Mouse (Mus musculus) testis, adult 2 months (tissue): ENCODE data around the gene Rbfox2. TPM values are rescaled to one million over a fixed set of nuclear protein-coding genes. Genes with fewer than 3 reads are reported as not detected.

Experiments
- H3K27ac ChIP-seq: fragments of 200-500 bp; 2 replicates; pipeline ENCODE4 v1.5.1; 2012; ENCODE audit warnings: low read depth, low read length; ENCODE audit not compliant: control insufficient read depth, insufficient read depth
- H3K27me3 ChIP-seq: fragments of 200-500 bp; 2 replicates; pipeline ENCODE4 v1.6.1; 2012; ENCODE audit warnings: mild to moderate bottlenecking, low read length, moderate library complexity; ENCODE audit not compliant: control insufficient read depth, insufficient read depth
- H3K36me3 ChIP-seq: fragments of 200-500 bp; 2 replicates; pipeline ENCODE4 v1.6.1; 2012; ENCODE audit warnings: mild to moderate bottlenecking, low read length; ENCODE audit not compliant: control insufficient read depth, insufficient read depth
- H3K4me1 ChIP-seq: fragments of 200-500 bp; 2 replicates; pipeline ENCODE4 v1.6.1; 2012; ENCODE audit warnings: low read length; ENCODE audit not compliant: control insufficient read depth, insufficient read depth
- H3K4me3 ChIP-seq: fragments of 200-500 bp; 2 replicates; pipeline ENCODE4 v1.5.1; 2012; ENCODE audit warnings: low read depth, mild to moderate bottlenecking, low read length, moderate library complexity, mixed read lengths; ENCODE audit not compliant: control insufficient read depth
- CTCF ChIP-seq: fragments of 200-500 bp; IDR thresholded peaks from 2 replicates; pipeline ENCODE4 v1.5.1; 2012; ENCODE audit warnings: low read depth, mild to moderate bottlenecking, inconsistent platforms, low read length, moderate library complexity; ENCODE audit not compliant: control insufficient read depth, insufficient read depth, insufficient replicate concordance
- POLR2A ChIP-seq: fragments of 200-500 bp; IDR thresholded peaks from 2 replicates; pipeline ENCODE4 v1.6.1; 2012; ENCODE audit warnings: low read depth, mild to moderate bottlenecking, inconsistent platforms, low read length, moderate library complexity; ENCODE audit not compliant: control insufficient read depth
- polyA plus RNA-seq: library from polyadenylated mRNA; depleted of rRNA; stranded (reverse); fragments of >200 nt; gene quantifications from 2 replicates; pipeline ENCODE4 v1.2.3, GENCODE M21; 2012

The Rbfox2 gene
- polyA plus RNA-seq, 1 experiment = 12.7 TPM

DNA sequence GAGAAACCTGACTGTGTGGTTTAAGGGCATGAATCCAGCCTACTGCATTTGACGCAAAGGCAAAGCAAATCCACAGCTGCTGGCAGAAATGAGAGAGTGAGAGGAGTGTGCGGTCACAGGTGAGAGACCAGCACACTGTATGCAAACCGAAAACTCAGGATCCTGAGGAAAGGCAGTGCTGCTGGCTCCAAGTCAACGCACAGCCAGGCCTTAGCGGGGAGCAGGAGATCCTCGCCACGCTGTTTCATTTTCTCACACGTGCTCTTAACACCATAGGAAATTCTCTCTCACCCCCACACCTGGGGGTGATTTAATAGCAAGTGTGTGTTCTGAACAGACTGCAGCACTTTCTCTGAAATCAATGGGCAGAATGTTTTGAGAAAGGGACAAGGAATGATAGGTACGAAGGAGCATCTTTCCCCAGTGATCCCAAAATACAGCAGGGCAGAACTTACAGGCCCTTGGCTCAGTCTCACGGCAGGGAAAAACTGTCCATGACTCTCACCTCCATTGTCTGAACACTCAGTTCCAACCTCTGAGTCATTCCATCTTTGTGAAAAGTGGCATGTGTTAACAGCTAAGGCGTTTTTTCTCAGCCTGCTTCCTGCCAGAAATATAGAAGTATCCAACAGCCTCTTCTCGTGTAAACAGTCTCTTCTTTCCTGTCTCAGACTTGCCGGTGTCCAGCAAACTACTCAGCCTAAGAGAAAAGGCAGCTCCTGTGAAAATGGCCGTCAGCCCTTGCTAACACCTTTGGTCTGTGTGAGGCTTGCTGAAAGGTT, 114.5 kb downstream of the Rbfox2 start:
- H3K36me3 ChIP-seq = no peaks in the 10 kb centered on the region
- no peak overlapping the region for H3K4me3 ChIP-seq
- no peaks in the 10 kb centered on the region for H3K4me1 ChIP-seq
- no peak overlapping the region; the same call in 1 of the 2 replicates for H3K27ac ChIP-seq
- no peaks in the 10 kb centered on the region for H3K27me3 ChIP-seq
- TF ChIP-seq POLR2A (no peak), CTCF (no peak)

DNA sequence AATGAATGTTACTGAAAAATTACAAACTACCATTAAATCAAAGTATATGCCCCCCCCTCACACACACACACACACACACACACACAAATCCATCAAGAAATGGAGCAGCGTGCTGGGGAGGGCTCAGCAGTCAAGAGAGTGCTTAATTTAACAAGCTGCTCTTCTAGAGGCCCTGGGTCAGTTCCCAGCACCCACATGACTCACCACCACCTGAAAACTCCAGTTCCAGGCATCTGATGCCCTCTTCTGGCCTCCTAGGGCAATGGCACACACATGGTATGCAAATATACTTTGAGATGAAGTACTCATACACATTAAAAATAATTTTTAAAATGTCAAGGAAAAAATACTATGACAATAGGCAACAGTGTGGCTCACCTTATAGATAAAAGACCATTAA, 120.7 kb downstream of the Rbfox2 start:
- no peaks in the 10 kb centered on the region for H3K4me1 ChIP-seq
- no peak overlapping the region for H3K27ac ChIP-seq
- H3K4me3 ChIP-seq = no peak overlapping the region
- H3K36me3 ChIP-seq = no peaks in the 10 kb centered on the region
- H3K27me3 ChIP-seq = no peaks in the 10 kb centered on the region
- TF ChIP-seq POLR2A = no peak
- TF ChIP-seq CTCF = no peak

DNA sequence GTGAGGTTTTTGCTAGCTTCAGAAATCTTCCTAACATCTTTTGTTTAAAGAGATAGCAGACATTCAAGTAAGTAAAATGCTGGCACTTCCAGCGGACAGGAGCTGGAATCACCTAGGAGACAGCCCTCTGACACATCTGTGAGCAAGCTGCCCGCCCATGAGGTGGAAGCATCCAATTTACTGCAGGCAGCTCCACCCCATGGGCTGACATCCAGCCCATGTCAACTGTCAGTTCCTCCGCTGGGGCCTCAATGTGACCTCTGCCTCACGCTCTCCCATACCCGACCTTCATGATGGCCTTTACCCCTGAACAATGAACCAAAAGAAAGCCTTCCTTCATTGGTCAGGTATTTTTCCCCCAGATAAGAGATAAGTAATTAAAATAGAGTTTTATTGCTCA, 121.2 kb downstream of the Rbfox2 start:
- Histone ChIP-seq H3K27ac (no peak overlapping the region), H3K27me3 (no peaks in the 10 kb centered on the region), H3K4me1 (no peaks in the 10 kb centered on the region), H3K36me3 (no peaks in the 10 kb centered on the region), H3K4me3 (no peak overlapping the region)
- TF ChIP-seq POLR2A (no peak), CTCF (no peak)

DNA sequence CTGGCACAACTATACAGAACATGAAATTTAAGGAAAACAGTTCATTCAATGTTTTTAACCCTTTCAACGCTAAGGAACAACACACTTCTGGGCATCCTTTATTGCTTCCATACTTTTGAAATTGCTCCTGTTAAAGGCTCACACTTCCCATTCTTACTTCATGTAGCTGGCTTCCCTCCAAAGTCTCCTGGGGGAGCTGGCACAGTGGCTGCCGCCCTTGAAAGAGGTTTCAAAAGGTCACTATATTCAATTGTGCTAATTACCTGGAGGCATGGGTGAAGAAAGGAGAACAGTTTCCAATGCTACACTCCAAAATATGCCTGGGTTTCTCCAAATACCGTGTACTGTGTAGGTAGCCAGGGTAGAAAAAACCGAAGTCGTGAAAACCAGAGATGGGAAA, 124.0 kb downstream of the Rbfox2 start:
- Histone ChIP-seq H3K27ac (no peak overlapping the region), H3K4me1 (0 out of 2 replicates have a peak, but pooled peaks cover 2% of the 10 kb centered on the region), H3K4me3 (no peak overlapping the region), H3K27me3 (no peaks in the 10 kb centered on the region), H3K36me3 (no peaks in the 10 kb centered on the region)
- TF ChIP-seq POLR2A = no peak
- TF ChIP-seq CTCF = no peak

DNA sequence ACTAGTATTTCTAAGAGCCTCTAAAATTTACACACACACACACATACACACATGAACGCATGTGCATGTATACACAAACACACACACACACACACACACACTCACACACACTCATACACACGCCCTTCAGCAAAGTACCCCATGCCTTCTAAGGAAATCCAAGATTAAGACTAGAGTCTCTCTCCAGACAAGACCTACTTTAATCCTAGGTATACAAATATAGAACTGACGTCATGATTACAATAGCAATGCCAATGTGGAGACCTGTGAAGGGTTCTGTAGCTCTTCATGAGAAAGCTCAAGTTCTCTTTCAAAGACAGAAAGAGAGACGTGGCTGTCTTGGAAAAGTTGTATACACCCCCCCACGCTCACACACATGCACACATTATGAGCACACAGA, 132.8 kb downstream of the Rbfox2 start:
- TF ChIP-seq POLR2A (no peak), CTCF (no peak)

DNA sequence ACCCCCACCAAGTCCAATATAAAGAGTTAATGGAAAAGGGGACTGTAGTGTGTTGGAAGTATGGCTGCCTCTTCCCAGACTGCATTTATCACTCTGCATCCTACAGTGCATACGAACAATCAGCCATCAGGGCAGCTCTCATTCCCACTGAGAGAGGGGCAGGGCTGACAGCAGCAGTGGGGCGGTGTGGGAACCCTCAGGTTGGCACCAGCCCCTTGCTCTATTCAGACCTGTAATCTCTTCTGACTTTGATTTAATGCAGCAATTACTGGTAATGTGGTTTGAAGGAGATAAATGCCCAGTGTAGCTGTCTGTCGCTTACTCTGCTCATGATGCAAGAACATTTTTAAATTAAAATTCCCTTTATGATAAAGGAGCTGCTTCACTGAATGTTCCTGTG, 134.4 kb downstream of the Rbfox2 start:
- Histone ChIP-seq H3K27me3 (no peaks in the 10 kb centered on the region), H3K4me1 (no peaks in the 10 kb centered on the region), H3K36me3 (no peaks in the 10 kb centered on the region), H3K4me3 (no peak overlapping the region), H3K27ac (no peak overlapping the region)
- TF ChIP-seq POLR2A (no peak), CTCF (no peak)

More for the DNA sequence above, 132.8 kb downstream of the Rbfox2 start:
- Histone ChIP-seq H3K4me3 (no peak overlapping the region), H3K36me3 (no peaks in the 10 kb centered on the region), H3K27me3 (no peaks in the 10 kb centered on the region), H3K4me1 (no peaks in the 10 kb centered on the region), H3K27ac (no peak overlapping the region)

DNA sequence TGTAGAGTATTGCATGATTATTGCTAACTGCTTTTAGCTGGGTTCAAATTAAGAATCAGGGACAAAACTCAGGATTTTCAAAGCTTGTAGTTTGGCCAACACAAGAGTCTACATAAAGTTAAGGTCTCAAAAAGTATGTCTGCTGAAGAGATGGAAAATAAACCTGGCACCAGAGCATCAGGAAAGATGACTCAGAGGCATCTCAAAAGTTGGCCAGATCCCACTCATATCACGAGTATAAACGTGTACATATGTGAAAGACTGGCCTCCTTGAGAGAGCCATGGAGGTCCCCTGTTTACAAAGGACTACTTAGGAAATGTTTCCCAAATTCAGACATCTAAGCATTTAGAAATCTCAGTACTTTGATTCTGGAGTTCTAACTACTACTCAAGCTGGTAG, 138.0 kb downstream of the Rbfox2 start:
- Histone ChIP-seq H3K27me3 (no peaks in the 10 kb centered on the region), H3K4me1 (no peaks in the 10 kb centered on the region), H3K27ac (no peak overlapping the region), H3K4me3 (no peak overlapping the region), H3K36me3 (no peaks in the 10 kb centered on the region)
- no peak for TF ChIP-seq POLR2A
- TF ChIP-seq CTCF = no peak

DNA sequence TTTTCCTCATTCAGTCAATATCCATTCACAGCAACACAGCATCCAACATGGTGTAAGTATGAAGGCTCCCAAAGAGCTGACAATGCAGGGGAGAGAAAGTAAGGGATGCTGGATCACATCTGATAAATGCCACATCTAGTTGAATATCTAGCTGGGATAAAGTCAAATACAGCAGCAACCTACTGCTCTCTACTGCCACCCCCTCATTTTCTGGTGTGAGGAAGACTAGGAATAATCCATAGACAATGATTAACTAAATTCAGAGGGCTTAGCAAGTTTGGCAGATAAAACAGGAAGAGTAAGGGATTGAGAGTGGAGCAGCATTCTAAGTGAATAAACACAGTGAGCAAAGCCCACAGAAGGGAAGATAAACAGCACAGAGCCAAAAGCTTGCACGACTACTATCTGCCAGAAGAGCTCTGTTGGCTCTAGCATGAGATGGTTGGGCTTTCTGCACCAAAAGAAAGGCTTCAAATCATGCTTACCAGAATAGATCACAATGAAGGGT, 140.5 kb downstream of the Rbfox2 start:
- Histone ChIP-seq H3K36me3 (no peaks in the 10 kb centered on the region), H3K27me3 (no peaks in the 10 kb centered on the region), H3K4me1 (no peaks in the 10 kb centered on the region; the same call in 1 of the 2 replicates), H3K27ac (no peak overlapping the region), H3K4me3 (no peak overlapping the region)
- TF ChIP-seq CTCF (no peak), POLR2A (no peak)
